Mouse (Mus musculus) left cerebral cortex, adult 11 months (tissue): Measurements from ENCODE around the gene Ckap2l.
A peak's percentile ranks its signal among the peaks of the same experiment; 100 is the strongest.

Experiments
- DNase-seq: peaks from one replicate; pipeline ENCODE4 v3.0.0; 2022; ENCODE audit warnings: low spot score

Ckap2l gene

DNA sequence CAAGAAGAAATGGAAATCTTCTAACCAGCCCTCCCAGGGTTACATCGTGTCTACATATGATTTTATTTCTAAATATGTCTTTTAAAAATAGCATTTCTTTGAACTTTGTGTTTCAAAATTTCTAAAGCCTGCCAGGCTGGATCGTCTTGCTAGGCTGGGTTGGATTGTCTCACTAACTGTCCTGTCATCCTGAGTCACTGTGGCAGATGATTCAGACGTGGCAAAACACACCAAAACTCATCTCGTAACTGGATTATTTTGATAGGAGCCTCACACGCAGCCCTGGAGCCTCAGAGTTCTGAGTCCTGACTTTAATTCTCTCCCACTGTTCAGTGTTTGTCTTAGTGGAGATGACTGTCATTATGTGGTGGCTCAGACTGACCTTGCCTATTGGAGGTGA, 33.9 kb downstream of the Ckap2l start:
- DNase-seq: no peak

DNA sequence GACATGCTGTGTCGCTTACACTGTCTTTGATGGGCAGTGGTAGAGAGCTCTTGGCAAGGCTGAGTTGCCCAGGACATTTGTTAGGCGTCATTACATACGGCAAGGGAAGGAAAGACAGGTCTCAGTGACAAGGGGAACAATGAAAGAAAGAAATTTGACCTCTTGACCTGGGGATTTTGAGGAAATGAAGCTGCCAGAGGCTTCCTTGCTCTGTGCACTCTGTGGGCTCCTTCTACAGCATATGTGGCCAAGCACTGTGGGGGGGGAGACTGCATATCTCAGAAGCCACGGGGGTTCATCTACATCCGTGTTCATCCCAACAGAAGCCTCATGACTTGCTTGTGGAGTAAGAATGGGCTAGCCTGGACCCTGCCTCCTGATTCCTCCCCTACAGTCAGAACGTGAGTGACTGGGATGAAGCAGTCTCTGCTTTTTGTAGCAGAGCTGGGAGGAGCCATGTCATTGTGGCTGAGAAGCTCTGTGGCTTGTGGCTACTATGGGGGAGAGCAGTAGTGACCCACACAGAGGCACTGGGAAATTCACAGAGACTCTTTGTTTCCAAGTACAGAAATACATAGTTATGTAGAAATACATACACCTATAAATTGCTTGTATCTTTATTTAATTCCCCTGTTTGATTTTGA, 35.7 kb downstream of the Ckap2l start:
- DNase-seq: no peak

DNA sequence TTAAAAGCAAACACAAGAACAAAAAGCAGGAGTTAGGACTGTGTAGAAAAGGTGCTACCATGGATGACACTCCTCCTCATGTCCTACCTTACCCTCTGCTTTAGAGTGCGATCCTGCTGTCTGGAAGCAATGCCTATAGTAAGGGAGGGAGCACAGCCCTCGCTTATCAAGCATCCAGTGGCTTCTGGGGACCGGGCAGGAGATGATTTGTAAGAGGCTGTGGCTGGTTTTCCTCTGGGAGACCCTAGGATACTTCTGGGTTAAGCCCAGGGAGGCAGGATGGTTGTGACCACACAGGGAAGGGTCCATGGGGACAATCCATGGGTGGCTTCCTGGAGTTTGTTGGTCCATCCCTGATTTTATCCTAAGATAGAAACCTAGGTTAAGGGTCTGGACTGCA, 36.4 kb downstream of the Ckap2l start:
- no peak for DNase-seq

DNA sequence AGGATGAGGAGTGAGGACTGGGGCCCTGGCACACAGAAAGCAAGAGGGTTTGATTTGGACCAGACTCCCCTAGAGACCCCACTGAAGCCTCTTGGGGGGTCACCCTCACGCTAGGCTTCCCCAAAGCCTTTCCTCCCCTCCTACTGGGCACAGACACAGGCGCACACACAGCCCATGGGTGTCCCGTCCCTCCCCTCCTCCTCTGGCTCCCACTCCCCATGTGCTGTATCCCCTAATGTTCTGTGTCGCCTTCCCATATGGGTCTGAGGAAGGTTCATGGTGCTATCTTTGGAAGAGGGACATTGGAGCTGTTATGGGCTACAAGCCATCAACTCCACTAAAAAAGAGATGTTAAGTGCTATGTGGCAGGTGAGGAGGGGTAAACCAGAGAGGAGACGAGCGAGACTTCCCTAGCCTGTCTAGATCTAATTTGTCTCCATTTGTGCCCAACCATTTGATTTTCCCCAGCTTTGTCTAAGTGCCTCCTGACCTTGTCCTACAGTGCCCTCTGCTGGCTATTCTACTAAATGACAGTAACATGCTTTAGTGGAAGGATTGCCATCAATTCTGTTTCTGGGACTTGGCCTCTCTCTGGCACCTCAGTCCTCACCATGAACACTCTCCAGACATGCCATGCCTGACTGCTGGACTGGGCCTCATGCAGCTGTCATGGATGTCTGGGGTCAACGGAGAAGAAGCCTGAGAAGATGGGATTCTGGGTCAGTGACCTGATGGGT, 38.4 kb downstream of the Ckap2l start:
- peak; percentile 56 for DNase-seq

DNA sequence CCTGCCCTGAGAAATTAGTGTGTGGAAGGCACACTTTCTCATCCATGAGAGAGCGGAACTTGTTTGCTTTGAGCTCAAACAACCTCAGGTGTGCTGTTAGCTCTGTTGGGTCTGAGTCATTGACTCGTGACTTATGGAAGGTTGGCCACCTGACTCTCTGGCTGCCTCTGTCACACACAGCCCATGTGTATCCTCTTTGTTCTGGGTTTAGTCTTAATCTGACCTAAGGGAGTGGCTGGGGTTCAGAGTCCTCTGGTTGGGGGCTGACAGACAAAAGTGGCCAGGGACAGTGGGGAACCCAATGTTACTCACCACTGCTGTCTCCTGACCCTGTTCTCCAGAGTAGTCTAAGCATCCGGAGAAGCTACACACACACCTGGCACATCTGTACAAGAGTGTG, 39.0 kb downstream of the Ckap2l start:
- DNase-seq: no peak

DNA sequence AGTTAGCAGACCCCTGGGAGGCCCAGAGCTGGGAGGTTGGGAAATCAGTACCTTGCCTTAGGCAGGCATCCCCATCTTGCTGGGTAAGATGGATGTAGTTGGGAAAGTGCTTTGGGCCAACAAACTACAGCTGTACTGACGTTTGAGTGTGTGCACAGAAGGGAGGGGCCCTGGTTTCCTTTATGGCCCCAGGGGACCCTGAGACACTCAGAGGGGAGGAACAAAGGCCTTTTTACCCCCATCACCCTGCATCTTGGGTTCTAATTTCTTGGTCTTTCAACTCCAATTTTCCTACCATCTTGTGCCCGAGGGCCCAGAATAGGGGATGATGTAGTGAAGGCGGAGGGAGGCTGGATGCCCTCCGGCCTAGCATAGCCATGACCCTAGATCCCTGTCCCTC, 41.0 kb downstream of the Ckap2l start:
- DNase-seq: no peak

DNA sequence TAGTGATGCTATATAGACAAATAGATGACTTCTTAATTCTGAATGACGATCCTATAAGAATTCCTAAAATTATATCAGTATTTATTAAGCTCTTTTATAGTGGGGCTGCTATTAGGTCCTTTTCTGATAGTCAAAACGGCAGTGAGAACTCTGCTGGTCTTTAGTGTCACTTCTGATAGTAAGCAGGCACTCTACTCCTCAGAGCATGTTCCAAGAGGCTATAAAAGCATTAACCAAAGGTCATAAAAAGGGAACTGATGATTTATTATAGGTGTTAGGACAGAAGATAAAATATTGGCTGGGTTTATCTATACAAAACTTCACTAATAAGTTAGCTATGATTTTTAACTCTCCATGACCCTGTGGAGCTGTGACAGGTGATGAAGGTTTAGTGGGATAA, 42.9 kb downstream of the Ckap2l start:
- no peak for DNase-seq

DNA sequence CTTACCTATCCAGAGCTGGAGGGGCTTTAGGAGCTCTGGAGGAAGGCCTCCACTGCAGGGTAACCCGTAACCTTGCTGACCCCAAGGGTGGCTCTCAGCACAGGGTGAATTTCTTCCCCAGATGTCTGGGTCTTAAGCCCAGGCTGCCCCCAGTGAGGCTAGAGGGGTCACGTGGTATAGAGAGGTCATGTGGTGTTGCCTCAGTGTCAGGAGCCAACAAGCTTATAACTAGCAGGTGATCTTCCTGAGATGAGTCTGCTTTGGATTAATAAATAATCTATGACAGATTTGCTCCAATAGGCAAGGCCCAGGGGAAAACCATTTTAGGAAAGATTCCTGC, 43.4 kb downstream of the Ckap2l start:
- DNase-seq: no peak

DNA sequence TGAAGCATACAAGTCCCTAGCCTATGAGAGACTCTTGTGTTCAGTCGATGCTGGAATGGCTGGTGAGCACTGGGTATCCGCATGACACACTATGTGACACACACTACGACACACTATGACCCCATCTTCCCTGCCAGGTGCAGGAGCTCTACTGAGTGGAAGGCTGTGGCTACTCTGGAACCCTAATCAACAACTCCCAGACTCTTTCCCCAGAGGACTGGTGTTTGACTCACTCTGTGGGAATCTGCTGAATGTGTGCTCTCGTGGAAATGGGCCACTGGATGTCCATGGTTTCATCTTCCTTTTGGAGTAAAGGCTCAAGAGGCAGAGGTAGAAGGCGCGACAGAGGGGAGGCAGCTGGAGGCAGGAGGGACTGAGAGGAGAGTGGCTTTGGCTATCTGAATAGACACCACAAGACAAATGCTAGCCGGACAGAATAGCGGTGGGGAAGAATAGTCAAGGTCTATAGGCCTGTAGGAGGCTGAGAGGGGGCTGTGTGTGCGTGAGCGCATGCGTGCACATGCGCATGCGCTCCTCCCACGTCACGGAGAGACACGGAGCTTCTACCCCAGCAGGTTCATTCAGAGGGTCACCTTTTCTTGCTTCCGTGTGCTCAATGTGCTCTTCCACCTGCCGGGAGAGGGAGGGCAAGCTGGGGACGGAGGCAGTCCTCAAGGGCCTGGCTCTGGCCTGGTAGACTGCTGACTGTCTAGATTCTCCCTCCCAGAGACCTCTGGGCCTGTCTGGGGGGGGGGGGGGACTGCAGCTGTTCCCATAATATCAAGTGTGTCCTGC, 44.0 kb downstream of the Ckap2l start:
- no peak for DNase-seq

DNA sequence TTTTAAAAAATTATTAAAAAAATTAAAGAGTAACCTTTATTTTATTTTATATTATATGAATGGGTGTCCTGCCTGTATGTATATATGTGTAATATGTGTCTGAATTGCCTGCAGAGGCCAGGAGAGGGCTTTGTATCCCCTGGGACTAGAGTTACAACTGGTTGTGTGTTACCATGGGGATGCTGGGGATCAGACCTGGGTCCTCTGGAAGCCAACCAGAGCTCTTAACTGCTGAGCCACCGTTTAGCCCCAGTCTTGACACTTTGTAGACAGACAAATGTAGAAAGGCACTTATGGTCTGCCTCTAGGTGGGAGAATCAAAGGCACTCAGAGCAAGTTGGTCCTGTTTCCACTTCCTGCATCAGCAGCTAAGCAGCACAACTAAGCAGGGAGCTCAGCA, 47.7 kb downstream of the Ckap2l start:
- no peak for DNase-seq

DNA sequence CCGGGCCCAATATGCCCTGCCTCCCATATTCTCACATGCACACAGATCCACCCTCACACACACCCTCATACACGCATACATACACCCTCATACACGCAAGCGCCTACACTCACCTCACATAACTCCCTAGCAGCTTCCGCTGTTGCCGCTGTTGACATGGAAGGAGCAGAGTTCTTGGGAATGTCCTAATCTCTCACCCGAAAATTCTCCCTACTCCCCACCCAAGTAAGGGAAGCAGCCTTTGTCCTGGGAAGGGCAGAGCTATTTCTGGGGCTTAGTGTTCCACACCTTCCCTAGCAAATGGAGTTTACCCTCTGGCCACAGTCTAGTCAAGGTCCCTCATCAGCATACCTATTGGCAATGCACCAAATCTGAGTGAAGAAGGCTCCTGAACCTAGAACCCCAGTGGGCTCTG, 49.3 kb downstream of the Ckap2l start:
- DNase-seq: no peak

DNA sequence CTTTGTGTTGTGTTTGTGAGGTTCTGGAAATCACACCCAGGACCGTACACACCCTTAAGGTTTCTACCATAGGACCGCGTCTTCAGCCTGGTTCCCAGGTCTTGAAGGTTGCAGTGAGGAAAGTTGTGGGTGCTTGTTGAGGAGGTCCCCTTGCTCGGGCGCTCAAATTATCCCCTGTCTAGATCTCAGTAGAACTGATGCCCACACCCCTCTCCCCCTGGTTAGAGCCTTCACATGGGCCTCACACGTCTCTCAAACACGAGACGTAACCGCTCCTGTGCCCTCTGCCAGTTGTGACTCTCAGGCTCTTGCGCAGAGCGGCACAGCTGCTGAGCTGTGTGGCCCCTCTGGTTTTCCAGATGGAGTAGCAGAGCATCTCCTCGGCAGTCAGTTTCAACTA, 50.1 kb downstream of the Ckap2l start:
- no peak for DNase-seq

DNA sequence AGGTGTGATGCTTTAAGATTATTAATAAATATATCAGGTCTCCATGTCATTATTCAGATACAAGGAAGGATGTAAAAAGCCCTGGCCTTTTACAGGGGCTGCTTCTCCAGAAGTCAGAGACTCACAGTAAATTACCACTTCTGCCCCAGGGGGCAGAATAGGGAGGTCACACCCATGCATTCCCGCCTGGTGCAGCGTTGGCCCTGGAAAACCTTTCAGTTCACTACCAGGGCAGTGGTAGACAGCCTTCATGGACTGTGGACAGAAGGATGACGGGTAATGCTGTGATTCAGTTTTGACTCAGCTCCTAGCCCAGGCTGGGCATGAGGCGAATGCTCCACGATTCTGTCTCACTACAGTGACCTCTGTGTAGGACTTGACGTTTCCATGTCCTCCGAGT, 50.6 kb downstream of the Ckap2l start:
- DNase-seq: no peak

DNA sequence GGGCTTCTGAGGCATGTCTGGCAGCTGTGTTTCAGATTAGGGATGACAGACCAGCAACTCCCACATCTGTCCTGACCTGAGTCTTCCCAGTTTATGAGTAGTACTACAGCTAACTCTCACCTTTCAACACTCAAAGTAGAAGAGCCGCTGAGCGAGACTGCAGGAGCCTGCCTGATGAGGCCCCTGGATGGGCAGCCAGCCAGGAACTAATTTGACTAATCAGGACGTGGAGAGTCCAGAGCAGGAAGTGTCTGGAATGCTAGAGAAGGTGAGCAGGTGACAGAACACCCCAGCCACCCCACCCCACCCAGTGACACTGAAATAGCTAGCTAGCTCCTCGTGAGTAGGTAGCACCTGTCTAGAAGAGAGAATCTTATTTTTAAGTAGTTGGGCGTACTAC, 51.4 kb downstream of the Ckap2l start:
- no peak for DNase-seq

DNA sequence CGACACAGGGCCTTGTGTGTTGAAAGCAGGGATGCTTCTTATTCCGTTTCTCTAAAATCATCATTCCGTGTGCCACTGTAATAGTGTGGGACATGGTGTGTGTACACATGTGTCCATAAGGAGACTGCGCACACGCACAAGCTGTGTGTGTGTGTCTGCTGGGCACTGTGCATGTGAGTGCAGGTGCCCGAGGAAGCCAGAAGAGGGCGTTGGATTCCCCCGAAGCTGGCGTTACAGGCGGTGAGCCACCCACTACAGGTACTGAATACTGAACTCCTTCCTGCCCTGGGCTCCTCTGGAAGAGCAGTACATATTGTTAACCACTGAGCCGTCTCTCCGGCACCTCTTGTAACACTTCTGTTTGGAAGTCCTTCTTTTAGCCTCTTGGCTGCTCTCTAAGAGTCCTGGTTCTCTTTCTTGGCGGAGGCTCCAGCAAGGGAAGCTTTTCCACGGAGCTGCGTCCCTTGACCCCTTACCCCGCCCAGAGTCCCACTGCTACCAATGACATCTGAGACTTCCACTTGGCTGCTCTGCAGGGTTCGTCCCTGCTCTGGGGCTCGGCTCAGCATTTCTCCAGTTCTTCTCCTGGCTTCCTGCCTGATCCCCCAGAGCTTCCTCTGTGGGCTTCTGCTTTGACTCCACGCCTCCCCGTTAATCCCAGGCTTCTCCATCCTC, 52.4 kb downstream of the Ckap2l start:
- DNase-seq: no peak

DNA sequence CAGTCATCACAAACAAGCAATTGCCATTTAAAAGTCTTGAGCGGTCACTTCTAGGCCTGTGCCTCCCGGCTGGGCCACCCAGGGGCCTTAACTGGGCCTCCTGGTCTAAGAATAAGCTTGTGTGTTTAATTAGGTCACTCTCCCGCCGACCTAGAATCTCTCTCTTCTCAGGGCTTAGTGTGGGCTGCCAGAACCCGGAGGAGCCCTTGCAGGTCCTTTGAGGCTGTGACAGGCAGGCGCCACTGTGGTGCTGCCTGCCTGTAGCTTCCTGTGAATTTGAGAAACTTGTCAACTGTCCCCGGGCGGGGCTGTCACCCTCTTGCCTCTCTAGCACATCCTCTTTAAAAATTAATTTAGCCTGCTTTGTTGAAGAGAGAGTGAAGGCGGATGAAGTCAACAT, 53.2 kb downstream of the Ckap2l start:
- peak; percentile 30 for DNase-seq

DNA sequence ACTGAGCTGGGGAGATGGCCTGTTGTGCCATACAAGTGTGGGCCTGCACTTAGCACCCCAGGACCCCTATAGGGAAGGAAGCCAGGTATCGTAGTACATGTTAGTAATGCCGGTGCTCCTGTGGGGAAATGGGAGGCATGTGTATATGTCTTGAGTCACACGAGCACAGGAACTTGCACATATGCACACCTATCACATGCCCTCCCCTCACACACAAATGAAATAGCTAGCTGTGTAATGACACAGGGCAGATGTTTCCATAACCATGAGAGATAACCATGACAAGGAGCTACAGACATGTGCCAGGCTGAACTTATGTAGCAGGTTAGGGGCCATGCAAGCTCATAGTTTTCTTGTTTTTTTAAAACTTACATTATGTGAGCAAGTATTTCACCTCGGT, 54.0 kb downstream of the Ckap2l start:
- no peak for DNase-seq

DNA sequence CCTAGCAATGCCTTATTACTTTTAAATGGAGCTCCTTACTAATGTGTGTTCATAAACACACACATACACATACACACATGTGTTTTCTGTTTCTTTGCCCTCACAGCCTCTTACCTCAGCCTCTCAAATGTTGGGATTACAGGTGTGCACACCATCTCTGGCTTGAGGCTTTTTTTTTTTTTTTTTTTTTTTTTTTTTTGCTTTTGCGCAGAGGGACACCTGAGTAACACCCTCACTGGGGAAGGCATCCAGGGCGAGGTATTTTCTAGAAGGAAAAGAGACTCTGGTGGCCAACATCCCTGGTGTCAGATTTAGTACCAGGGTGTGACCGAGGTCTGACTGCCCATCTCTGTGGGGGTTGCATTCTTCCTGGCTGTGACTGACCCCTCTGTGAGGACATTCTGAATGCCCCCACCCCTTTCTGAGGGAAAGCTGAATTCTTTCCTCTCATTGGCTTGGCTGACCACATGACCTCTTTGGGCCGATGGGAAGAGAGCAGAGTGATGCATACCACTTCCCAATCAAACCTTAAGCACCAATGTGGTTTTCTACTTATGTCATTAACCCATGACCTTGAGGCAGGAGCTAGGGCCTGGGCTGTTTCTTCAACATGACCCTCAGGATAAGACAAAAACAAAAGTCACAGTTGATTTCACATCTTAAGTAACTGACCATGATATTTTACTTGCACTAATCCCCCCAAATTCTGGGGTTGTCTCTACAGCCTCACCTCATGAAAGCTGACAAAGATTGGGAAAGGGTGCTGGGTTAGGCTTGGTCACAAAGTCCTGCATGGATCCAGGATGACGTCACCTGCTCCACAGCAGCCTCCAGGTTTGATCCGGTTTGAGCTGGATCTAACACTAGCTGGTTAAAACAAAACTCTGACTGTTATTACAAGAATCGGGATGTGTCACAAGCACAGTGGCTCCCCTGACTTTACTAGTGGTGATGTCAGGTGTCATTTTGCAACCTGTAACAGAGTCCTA, 54.9 kb downstream of the Ckap2l start:
- no peak for DNase-seq

DNA sequence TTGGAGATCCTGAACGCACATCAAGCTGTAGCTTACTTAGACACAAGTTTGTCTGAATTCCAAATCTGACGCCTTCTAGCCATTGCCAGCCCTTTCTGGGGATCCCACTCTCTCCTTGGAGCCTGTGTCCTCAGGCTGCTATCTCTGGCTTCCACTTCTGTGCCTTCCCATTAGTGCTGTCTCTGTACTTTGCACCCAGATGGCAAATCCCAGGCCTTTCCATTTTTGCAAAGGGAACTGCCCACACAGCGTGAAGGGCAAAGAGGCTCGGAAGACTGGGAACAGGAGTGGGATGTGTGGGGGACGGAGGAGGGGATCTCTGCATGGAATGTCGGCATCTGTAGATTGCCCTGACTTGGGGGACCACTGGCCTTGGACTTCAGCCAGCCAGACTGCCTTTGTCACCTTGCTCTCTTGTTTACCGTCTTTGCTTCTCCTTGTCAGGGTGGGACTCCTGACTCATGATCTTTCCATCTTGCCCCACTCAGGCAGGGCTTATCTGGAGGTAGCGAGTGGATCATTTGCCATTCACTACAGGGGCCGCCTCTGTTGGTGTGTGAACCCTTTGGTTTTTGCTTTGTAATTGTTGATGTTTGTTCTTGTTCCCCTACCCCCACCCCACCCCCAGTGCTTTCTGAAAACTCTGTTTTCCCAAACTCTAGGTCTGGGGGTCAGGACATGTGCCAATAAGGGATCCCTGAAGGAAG, 56.1 kb downstream of the Ckap2l start:
- no peak for DNase-seq

DNA sequence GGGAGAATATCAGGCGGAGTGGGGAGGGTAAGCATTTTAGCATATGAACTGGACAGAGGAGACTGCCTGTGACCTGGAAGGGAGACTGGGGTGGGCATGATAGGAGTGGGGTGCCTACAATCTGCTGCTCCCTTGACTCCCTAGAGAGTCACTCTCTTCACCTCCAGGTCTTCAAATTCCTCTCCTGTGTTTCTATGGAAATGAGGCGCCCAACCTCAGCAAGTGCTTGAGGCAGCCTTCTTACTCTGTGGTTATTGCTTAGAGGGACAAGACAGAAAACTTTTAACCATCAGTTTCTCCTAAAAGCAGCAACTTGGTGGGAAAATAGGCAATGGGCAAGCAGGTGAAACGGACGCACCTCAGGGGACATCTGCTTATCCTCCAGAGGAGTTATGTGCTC, 60.5 kb downstream of the Ckap2l start:
- DNase-seq: no peak

DNA sequence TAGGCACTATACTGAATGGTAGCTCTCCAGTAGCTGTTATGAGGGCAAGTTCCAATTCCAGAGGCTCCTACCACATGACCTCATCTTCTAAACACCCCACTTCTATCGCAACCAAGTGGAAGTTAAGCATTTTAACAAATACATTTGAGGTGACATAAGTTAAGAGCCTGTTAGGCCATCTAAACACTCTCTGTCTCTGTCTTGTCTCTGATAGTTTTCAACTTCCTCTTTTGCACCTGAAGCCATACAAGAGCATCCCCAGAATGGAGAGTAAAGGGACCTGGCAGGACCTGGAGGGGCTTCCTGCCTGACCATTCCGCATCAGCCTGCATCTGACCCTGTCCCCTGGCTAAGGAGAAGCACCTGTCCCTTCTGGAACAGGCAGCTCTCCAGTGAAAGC, 62.3 kb downstream of the Ckap2l start:
- DNase-seq: no peak
